Mouse (Mus musculus) layer of hippocampus, postnatal 25 days (tissue): ENCODE measurements around the gene Cdk7. TPM values are rescaled to one million over a fixed set of nuclear protein-coding genes. Genes with fewer than 3 reads are reported as not detected.

ENCODE experiments used
- total RNA-seq, 2 experiments: library from RNA; stranded (reverse); gene quantifications; 2 replicates each; pipeline ENCODE4 v1.2.3; 2021

The Cdk7 gene
- total RNA-seq, 2 experiments from 2014 or later, result 36.3 to 38.6 TPM

Other genes starting within 250 kb of the Cdk7 start
- gene Gtf2h2, start 238.4 kb downstream of the Cdk7 start, total RNA-seq, result 10 to 100 TPM; 47.9 to 53.2 TPM
- gene Ocln, start 178.2 kb downstream of the Cdk7 start, total RNA-seq, result 10 to 100 TPM; 12.4 to 13.2 TPM
- 1 to 10 TPM; 1.1 to 1.2 TPM for gene Marveld2, start 114.0 kb downstream of the Cdk7 start, total RNA-seq
- 10 to 100 TPM; 93.3 to 93.7 TPM for gene Ak6, start 80.0 kb downstream of the Cdk7 start, total RNA-seq
- gene Rad17, start 79.9 kb downstream of the Cdk7 start, total RNA-seq, result 10 to 100 TPM; 13.2 to 14.0 TPM
- gene Taf9, start 79.4 kb downstream of the Cdk7 start, total RNA-seq, result 10 to 100 TPM; 20.8 to 23.3 TPM
- under 1 TPM; 0.17 to 0.42 TPM for gene Ccdc125, start 61.2 kb downstream of the Cdk7 start, total RNA-seq
- gene Mrps36, start 13.7 kb upstream of the Cdk7 start, total RNA-seq, result 10 to 100 TPM; 55.9 to 56.0 TPM
- 1 to 10 TPM in 1 of 2 experiments, under 1 TPM in 1; 0.42 to 1.1 TPM for gene Cenph, start 45.0 kb upstream of the Cdk7 start, total RNA-seq
- gene Ccnb1, start 55.6 kb upstream of the Cdk7 start, total RNA-seq, result 1 to 10 TPM; 1.5 TPM
- gene Slc30a5, start 102.5 kb upstream of the Cdk7 start, total RNA-seq, result 10 to 100 TPM; 37.9 to 40.5 TPM